Mouse (Mus musculus) midbrain, embryonic 15.5 days (tissue): ENCODE measurements around the gene Dclk1. TPM values are rescaled to one million over a fixed set of nuclear protein-coding genes. Genes with fewer than 3 reads are reported as not detected.

ENCODE experiments used
- ATAC-seq: fragments of 200-750 bp; cut with Nextera tagmentation; replicated peaks from 2 replicates; pipeline ENCODE4 v1.8.0; 2017; ENCODE audit warnings: moderate TSS enrichment
- H3K27ac ChIP-seq: fragments of 300-500 bp; sonication (generic); 2 replicates; pipeline ENCODE4 v1.5.1; 2015; ENCODE audit warnings: mild to moderate bottlenecking, inconsistent platforms
- H3K27me3 ChIP-seq: fragments of 300-500 bp; sonication (generic); replicated peaks from 2 replicates; pipeline ENCODE4 v1.6.1; 2015; ENCODE audit warnings: inconsistent platforms
- H3K36me3 ChIP-seq: fragments of 300-500 bp; sonication (generic); replicated peaks from 2 replicates; pipeline ENCODE4 v1.6.1; 2015; ENCODE audit warnings: inconsistent platforms
- H3K4me1 ChIP-seq: fragments of 300-500 bp; sonication (generic); 2 replicates; pipeline ENCODE4 v1.6.1; 2015; ENCODE audit warnings: inconsistent platforms
- H3K4me2 ChIP-seq: fragments of 300-500 bp; sonication (generic); 2 replicates; pipeline ENCODE4 v1.6.1; 2015; ENCODE audit warnings: inconsistent platforms, mild to moderate bottlenecking, moderate library complexity
- H3K4me3 ChIP-seq: fragments of 300-500 bp; sonication (generic); 2 replicates; pipeline ENCODE4 v1.5.1; 2015; ENCODE audit warnings: mild to moderate bottlenecking, inconsistent platforms
- H3K9ac ChIP-seq: fragments of 300-500 bp; sonication (generic); 2 replicates; pipeline ENCODE4 v1.6.1; 2015; ENCODE audit warnings: mild to moderate bottlenecking, inconsistent platforms
- H3K9me3 ChIP-seq: fragments of 300-500 bp; sonication (generic); 2 replicates; pipeline ENCODE4 v1.6.1; 2016; ENCODE audit warnings: inconsistent platforms
- WGBS: fragments of 180-500 bp; shearing (Covaris S2); methylation state at CpG from one replicate; pipeline ENCODE4 v1.1.7; 2015; ENCODE audit warnings: mixed read lengths; 5-methylcytosine and 5-hydroxymethylcytosine counted together
- polyA plus RNA-seq: library from polyadenylated mRNA; unstranded; fragments of >200 nt; fragmentation: Nextera tagmentation; extraction: Ambion mirVana; gene quantifications from 2 replicates; pipeline ENCODE4 v1.2.1, GENCODE M21; 2015

The Dclk1 gene
- polyA plus RNA-seq, 1 experiment from 2014 or later: 336 TPM

DNA sequence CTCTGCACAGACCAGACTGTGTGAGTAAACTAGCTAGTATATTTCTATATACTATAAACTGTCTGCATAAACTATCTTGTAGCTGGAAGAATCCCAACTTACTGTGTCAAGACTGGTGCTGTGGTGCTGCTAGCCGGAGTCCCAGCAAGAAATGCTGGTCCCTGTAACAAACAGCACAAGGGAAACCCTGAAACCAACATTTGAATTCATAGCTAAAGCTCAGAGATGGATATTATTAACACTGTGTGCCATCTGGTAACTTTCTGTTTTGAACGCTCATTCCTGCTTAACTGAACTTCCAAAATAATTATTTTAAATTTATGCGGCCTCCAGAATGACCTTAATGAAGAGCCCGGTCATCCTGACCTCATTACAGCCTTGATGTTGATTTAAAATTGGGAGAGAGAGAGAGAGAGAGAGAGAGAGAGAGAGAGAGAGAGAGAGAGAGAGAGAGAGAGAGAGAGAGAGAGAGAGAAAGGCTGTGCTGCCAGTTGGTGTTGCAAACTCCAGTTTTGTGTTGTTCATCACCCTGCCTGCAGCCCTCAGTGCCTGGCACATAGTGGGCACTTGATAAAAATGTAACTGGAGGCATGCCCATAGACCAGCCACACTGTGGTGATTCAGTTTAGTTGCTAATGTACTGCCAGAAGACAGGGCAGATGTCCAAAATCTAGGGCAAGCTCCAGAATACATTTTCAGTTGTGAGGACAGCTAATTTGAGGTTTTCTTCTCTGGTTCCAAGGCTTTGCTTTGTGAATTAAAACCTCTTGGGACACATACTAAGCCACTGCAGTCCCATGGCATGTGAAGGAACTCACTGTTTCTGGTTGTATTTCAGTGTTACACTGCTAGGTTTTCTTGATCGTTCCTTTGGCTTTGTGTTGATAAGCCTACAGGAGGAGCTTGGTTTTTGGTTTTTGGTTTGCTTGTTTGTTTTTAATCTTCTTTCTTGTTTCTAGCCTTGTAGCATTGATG, 205.6 kb downstream of the Dclk1 start:
- H3K4me3 ChIP-seq: no peak overlapping the region

DNA sequence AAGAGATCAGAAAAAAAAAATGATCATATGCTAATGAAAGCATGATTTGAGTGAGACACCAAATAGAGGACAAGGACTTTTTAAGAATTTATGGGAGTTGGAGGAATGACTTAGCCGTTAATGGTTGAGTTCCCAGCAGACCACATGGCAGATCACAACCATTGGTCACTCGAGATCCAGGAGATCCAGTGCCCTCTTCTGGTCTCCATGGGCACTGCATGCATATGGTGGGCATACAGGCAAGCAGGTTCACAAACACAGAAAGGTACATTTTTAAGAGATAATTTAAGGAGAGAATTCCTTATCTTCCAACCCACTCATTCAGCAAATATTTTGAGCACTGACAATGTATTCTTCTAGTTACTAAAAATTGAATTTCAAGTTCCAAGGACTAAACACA, 207.0 kb downstream of the Dclk1 start:
- no peak overlapping the region for H3K9ac ChIP-seq
- H3K27ac ChIP-seq: no peak overlapping the region
- 81% methylated on average over 2 of the region's 2 CpGs for WGBS
- H3K27me3 ChIP-seq: no peaks in the 10 kb centered on the region
- H3K4me1 ChIP-seq: no peaks in the 10 kb centered on the region
- no peak for ATAC-seq
- no peaks in the 10 kb centered on the region for H3K36me3 ChIP-seq
- no peak overlapping the region for H3K4me2 ChIP-seq
- H3K4me3 ChIP-seq: no peak overlapping the region
- no peaks in the 10 kb centered on the region for H3K9me3 ChIP-seq

More for the DNA sequence above, 205.6 kb downstream of the Dclk1 start:
- Histone ChIP-seq H3K4me2 (no peak overlapping the region), H3K4me1 (no peaks in the 10 kb centered on the region), H3K27ac (peak overlapping the region; percentile 50; the same call in 1 of the 2 replicates), H3K9ac (no peak overlapping the region), H3K27me3 (no peaks in the 10 kb centered on the region), H3K9me3 (no peaks in the 10 kb centered on the region), H3K36me3 (no peaks in the 10 kb centered on the region)
- peak; percentile 68; the same call in 1 of the 2 replicates for ATAC-seq
- WGBS: 78% methylated on average over 5 of the region's 5 CpGs

DNA sequence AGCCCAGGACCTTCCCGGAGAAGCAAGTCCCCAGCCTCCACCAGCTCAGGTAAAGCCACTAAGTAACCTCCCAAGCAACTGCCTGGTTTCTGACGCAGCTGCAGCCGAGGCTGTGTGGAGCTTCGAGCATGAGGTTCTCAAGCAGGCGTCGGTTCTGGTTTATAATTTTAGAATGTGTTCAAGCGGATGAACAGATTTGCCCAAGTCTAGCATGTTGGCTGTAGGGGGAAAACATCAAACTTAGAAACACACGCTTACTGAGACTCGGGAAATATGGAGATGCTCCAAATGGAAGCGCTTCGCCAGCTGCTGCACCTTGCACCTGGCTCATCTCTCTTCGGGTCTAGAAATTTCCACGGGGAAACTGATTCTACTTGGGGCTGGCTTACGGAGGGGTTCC, 208.9 kb downstream of the Dclk1 start:
- no peaks in the 10 kb centered on the region for H3K36me3 ChIP-seq
- WGBS: 95% methylated on average over 14 of the region's 14 CpGs
- no peak overlapping the region for H3K27ac ChIP-seq
- H3K4me2 ChIP-seq: no peak overlapping the region
- no peaks in the 10 kb centered on the region for H3K27me3 ChIP-seq
- H3K9me3 ChIP-seq: no peaks in the 10 kb centered on the region
- no peak overlapping the region for H3K9ac ChIP-seq
- H3K4me3 ChIP-seq: no peak overlapping the region
- ATAC-seq: no peak
- no peaks in the 10 kb centered on the region for H3K4me1 ChIP-seq

DNA sequence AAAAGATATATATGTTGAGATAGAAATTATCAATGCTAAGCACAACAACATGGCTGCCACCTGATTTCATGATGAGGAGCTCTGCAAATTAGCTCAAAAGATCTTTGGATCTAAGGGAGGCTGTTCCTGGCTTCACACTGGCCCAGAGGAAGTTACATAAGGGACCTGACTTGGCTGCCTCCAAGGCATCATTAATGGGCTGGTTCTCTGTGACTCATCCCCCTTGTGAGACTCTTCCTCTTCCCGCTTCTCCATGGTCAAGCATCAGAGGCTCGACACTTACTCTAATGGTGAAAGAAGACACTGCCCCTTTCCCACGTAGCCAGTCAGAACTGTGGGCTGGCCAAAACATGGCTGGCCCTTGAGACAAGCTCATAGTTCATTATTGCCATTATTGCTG, 209.7 kb downstream of the Dclk1 start:
- H3K9ac ChIP-seq: no peak overlapping the region
- no peak for ATAC-seq
- no peak overlapping the region for H3K4me3 ChIP-seq
- H3K9me3 ChIP-seq: no peaks in the 10 kb centered on the region
- no peaks in the 10 kb centered on the region for H3K27me3 ChIP-seq
- H3K36me3 ChIP-seq: no peaks in the 10 kb centered on the region
- 89% methylated on average over 3 of the region's 3 CpGs for WGBS
- H3K27ac ChIP-seq: no peak overlapping the region
- no peak overlapping the region for H3K4me2 ChIP-seq
- H3K4me1 ChIP-seq: no peaks in the 10 kb centered on the region

DNA sequence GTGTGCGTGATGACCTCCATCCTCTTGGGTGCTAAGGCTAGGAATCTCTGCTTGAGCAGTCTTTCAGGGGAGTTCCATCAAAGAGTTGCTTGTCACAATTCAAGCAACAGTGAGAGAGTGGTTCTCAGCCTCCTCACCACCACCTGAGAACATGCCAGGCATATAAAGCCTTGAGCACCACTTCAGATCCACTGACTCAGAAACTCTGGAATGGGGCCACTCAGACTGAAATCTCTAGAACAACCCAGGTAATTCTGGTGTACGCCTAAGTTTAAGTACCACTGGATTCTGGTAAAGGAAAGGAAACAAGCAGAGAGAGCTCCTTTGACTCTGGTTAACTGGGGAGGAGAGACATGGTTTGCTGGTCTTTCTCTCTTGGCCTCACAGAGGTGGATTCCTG, 210.3 kb downstream of the Dclk1 start:
- H3K4me1 ChIP-seq: no peaks in the 10 kb centered on the region
- no peak for ATAC-seq
- H3K4me3 ChIP-seq: no peak overlapping the region
- H3K27me3 ChIP-seq: no peaks in the 10 kb centered on the region
- H3K36me3 ChIP-seq: no peaks in the 10 kb centered on the region
- no peak overlapping the region for H3K27ac ChIP-seq
- H3K9ac ChIP-seq: no peak overlapping the region
- 93% methylated on average over 2 of the region's 2 CpGs for WGBS
- H3K4me2 ChIP-seq: no peak overlapping the region
- no peaks in the 10 kb centered on the region for H3K9me3 ChIP-seq

DNA sequence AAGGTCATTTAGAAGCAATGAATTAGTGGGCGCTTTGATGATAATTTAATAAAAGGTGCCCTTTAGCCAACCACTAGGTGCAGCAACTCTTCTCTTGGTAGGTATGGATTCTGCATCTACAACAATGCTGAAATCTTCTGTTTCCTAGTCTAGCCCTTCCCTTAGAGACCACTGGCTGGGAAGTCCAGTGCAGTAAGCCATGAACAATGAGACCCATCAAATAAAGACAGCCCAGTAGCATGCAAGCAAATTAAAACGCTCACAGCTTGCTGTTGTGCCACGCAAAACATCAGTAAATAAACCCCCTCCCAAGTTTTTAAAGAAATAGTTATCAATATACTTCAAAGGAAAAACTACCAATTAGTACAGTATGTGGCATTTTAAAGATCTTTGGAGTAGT, 218.9 kb downstream of the Dclk1 start:
- H3K9me3 ChIP-seq: no peaks in the 10 kb centered on the region

DNA sequence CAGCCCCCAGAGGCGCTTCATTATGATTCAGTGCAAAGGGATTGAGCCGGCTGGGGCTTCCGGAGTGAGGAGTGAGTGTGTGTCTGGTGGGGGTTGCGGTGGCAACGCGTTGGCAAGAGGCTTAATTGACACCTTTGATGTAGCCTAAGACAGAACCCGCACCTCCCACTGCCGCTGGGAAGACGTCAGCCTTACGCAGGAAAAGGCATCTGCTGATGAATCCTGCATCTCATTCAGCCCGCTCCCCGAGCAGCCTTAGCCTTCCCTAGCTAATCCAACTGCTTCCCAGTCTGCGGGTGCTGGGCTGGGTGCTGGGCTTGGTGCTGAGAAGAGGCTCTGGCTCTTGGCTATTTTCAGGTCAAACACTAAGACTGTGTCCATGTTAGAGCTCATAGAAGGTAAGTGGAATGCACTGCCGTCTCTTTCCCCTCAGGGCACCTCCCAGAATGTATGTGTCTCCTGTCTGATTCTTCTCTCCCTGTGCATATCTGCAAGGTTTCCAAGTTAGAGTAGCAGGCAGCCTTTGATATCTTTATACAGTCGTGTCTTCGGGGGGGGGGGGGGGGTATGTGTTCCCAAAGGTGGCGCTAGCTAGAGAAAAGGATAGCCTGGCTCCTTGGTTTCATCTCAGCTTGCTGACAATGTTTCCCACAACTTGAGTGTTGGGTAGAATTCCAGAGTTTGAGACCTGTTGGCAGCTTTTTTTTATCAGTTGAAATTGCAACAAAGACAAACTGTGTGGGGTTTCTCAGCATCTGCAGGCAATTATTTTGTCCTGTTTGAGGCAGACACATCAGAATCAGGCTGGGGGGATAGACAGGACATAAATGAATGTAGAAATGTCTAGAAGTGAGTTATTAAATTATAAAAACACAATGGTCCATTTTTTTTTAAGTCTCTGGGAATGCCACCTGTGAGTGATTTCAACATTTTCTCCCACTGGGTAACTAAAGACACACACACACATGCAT, 219.8 kb downstream of the Dclk1 start:
- Histone ChIP-seq H3K4me3 (peak overlapping the region; percentile 30), H3K27me3 (no peaks in the 10 kb centered on the region), H3K36me3 (no peaks in the 10 kb centered on the region), H3K27ac (peak overlapping the region; percentile 87), H3K9ac (peak overlapping the region; percentile 38), H3K4me2 (peak overlapping the region; percentile 52), H3K9me3 (no peaks in the 10 kb centered on the region), H3K4me1 (peaks cover 27% of the 10 kb centered on the region)
- WGBS: under 1% methylated on average over 17 of the region's 17 CpGs
- ATAC-seq: peak; percentile 94

More for the DNA sequence above, 218.9 kb downstream of the Dclk1 start:
- Histone ChIP-seq H3K36me3 (no peaks in the 10 kb centered on the region), H3K27ac (peak overlapping the region; percentile 87), H3K27me3 (no peaks in the 10 kb centered on the region), H3K4me1 (peaks cover 27% of the 10 kb centered on the region), H3K9ac (no peak overlapping the region), H3K4me2 (peak overlapping the region; percentile 52), H3K4me3 (no peak overlapping the region)
- ATAC-seq: peak; percentile 58
- WGBS: 37% methylated on average over 3 of the region's 3 CpGs

DNA sequence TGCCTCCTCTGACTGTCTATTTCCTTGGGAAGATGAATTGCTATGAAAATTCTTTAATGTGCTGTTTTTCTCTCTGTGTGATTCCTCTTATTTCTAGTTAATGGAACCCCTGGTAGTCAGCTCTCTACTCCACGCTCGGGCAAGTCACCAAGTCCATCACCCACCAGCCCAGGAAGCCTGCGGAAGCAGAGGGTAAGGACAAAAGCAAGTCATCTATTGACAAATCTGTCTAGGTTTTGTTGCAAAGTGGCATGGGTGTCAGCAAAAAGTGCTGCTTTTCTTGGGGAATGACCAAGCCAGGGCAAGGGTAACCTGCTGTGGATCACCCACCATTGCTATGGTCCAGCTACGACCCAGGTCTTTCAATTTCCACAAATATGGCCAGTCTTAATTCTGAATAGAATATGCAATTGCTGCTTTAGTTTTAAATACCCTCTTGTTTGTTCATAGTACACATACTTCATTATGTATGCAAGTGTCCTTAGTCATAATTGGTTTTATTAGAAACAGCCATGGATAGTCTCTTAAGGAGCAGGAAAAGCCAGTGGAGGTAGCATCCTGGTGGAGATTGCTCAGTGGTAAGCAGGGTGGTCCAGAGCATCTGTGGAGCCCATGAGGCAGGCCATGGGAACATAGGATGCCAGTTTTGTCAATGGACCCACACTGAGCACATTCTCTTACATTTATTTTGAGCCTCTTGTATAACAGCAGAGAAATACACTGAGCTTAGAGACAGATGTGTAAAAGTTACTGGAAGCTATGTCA, 220.9 kb downstream of the Dclk1 start:
- peak overlapping the region; percentile 45; the same call in 1 of the 2 replicates for H3K27ac ChIP-seq
- peak overlapping the region; percentile 28 for H3K4me2 ChIP-seq
- H3K9ac ChIP-seq: no peak overlapping the region
- peaks cover 27% of the 10 kb centered on the region for H3K4me1 ChIP-seq
- no peak for ATAC-seq
- no peaks in the 10 kb centered on the region for H3K27me3 ChIP-seq
- no peaks in the 10 kb centered on the region for H3K36me3 ChIP-seq
- no peaks in the 10 kb centered on the region for H3K9me3 ChIP-seq
- 78% methylated on average over 4 of the region's 4 CpGs for WGBS
- H3K4me3 ChIP-seq: no peak overlapping the region

DNA sequence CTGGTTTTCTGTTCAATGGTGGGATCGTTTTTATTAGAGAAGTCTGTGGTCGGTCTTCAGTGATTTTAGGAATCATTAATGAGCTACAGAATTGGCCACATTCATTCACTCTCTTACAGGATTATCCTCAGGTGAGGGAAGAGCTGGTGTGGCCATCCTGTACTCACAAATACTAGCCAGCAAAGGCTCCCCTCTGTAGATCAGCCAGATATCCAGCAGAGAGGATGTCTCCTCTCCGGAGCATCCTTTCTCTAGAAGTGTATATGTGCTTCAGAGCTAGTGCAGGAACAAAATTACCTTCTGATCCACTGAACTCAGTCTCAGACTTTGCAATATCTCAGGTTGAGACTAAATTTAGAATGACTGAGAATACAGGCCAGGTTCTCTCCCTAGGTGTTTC, 222.1 kb downstream of the Dclk1 start:
- Histone ChIP-seq H3K4me3 (no peak overlapping the region), H3K9me3 (no peaks in the 10 kb centered on the region), H3K4me1 (peaks cover 27% of the 10 kb centered on the region), H3K27ac (peak overlapping the region; percentile 45; the same call in 1 of the 2 replicates), H3K4me2 (peak overlapping the region; percentile 16; the same call in 1 of the 2 replicates), H3K9ac (no peak overlapping the region), H3K36me3 (no peaks in the 10 kb centered on the region), H3K27me3 (no peaks in the 10 kb centered on the region)
- 45% methylated on average over 3 of the region's 3 CpGs for WGBS
- ATAC-seq: no peak

DNA sequence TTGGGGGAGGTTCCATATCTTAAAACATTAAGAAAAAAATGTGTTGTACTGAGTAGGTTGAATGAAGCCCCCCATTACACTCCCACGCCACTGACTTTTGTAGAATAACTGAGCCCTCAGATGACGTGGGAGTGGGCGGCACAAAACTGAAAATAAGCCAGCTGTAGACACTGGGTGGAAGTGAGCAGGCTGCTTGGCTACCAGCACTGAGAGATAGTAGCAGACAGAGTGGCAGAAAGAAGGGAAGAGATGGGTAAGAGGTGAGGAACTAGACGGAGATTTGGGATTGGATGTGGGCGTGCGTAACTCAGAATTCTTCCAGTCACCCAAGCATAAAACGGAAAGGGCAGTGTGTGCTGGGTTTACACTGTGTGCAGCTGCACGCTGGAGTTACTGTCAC, 223.6 kb downstream of the Dclk1 start:
- Histone ChIP-seq H3K36me3 (no peaks in the 10 kb centered on the region), H3K4me2 (no peak overlapping the region), H3K27ac (no peak overlapping the region), H3K9me3 (no peaks in the 10 kb centered on the region), H3K27me3 (no peaks in the 10 kb centered on the region), H3K4me3 (no peak overlapping the region), H3K4me1 (peaks cover 27% of the 10 kb centered on the region), H3K9ac (no peak overlapping the region)
- ATAC-seq: no peak
- WGBS: 76% methylated on average over 8 of the region's 8 CpGs

DNA sequence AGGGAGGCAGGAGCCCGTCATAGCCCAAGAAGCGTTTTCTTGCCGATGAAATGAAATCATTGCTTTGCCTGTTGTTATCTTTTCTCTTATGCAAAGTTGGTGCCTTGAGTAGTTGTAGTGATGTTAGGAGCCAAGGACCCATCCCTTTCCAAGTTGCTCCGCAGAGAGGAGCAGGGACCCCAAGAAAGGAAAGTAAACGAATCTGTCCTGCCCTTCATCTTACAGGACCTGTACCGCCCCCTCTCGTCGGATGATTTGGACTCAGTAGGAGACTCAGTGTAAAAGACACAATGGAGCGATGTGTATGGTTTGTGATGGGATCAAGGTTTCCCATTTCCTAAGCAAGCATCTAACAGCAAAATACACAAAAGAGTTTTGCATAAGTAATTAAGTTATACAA, 224.2 kb downstream of the Dclk1 start:
- H3K27me3 ChIP-seq: no peaks in the 10 kb centered on the region
- no peaks in the 10 kb centered on the region for H3K36me3 ChIP-seq
- H3K9me3 ChIP-seq: no peaks in the 10 kb centered on the region
- H3K9ac ChIP-seq: no peak overlapping the region
- peaks cover 21% of the 10 kb centered on the region for H3K4me1 ChIP-seq
- WGBS: 53% methylated on average over 9 of the region's 9 CpGs
- H3K4me2 ChIP-seq: no peak overlapping the region
- H3K4me3 ChIP-seq: no peak overlapping the region
- H3K27ac ChIP-seq: no peak overlapping the region
- no peak for ATAC-seq
